Mouse (Mus musculus) liver, adult 2 months (tissue): ENCODE results near the gene Hormad2.

Experiments used
- CTCF ChIP-seq: fragments of 200-500 bp; IDR thresholded peaks from 2 replicates; pipeline ENCODE4 v1.5.1; 2011; ENCODE audit warnings: low read depth, low read length, control low read depth
- POLR2A ChIP-seq: fragments of 200-500 bp; IDR thresholded peaks from 2 replicates; pipeline ENCODE4 v1.6.1; 2011; ENCODE audit warnings: low read length, control low read depth; ENCODE audit not compliant: insufficient read depth; ENCODE audit errors: extremely low read depth

- TF ChIP-seq POLR2A (no peak), CTCF (no peak)
Measured at GRCm38 (mm10) chr11:4436631-4437030, 4.3 kb downstream of the Hormad2 start.
